Mouse (Mus musculus) ES-Bruce4 (cell line): Measurements from ENCODE around the gene Eya2.

Source experiments
- CTCF ChIP-seq: IDR thresholded peaks from one replicate; pipeline ENCODE4 v1.8.1; 2011; ENCODE audit warnings: low read depth, low read length
- EP300 ChIP-seq: IDR thresholded peaks from 2 replicates; pipeline ENCODE4 v1.6.1; 2011; ENCODE audit warnings: low read depth, low read length; ENCODE audit not compliant: insufficient read depth
- POLR2A ChIP-seq: IDR thresholded peaks from one replicate; pipeline ENCODE4 v1.8.1; 2011; ENCODE audit warnings: low read length; ENCODE audit not compliant: insufficient read depth

DNA sequence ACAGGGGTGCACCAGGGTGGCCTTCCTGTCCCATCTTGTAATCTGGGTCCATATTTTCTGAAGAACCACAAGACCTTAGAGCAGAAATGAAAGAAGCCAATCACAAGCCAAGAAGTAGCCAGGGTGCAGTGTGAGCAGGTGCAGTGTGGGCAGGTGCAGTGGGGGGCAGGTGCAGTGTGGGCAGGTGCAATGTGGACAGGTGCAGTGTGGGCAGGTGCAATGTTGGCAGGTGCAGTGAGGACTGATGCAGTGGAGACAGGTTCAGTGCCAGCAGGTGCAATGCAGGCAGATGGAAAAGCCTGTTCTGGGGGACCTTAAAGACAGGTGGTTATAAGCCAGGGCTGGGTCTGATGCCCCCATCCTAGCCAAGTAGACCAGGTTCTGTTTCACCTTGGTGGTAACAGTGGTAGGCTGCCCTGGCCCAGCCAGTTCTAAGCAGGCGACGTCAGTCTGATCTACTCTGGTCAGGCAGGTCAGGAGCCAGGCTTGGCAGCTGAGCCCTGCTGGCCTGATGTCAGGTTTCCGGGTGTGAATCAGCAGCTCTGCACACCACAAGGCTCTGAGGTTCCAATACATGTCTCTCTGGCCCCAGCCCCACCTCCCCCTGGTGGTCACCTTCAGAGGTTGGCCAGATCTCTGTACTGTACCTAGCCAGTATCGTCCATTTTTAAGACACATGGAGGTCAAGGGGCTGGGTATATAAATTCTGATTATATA lies 98.3 kb downstream of the Eya2 start:
- TF ChIP-seq EP300: no peak
- no peak for TF ChIP-seq POLR2A
- TF ChIP-seq CTCF: peak; percentile 5
